25 mouse cellular contexts compared by ENCODE assay signal in genomic region chr2:140255595-140256141, GRCm38 (mm10).
"Had no signal": no experiment of that assay in that cellular context is flagged by ENCODE, and none has a peak within 500 bp of the region (broad histone marks: within the 10 kb centered on the region; RNA-seq: fewer than 3 reads in every experiment).

No protein-coding gene starts in this region.

- H3K9me3 ChIP-seq: heart, embryonic 10.5 days; heart, embryonic 12.5 days; hindbrain, embryonic 13.5 days; hindbrain, embryonic 15.5 days; kidney, embryonic 15.5 days; limb, embryonic 13.5 days; limb, embryonic 15.5 days; liver, embryonic 12.5 days had no signal

- H3K9ac ChIP-seq: heart, embryonic 12.5 days; hindbrain, embryonic 13.5 days; hindbrain, embryonic 15.5 days; kidney, embryonic 15.5 days; limb, embryonic 13.5 days; limb, embryonic 15.5 days; liver, embryonic 12.5 days; liver, embryonic 14.5 days had no signal

- H3K27ac ChIP-seq: heart, embryonic 10.5 days; hindbrain, embryonic 13.5 days; hindbrain, embryonic 15.5 days; hindbrain, postnatal 0 days; kidney, embryonic 15.5 days; kidney, postnatal 0 days; limb, embryonic 13.5 days; limb, embryonic 15.5 days; liver, embryonic 12.5 days; liver, embryonic 14.5 days had no signal

- H3K4me1 ChIP-seq: heart, embryonic 12.5 days; hindbrain, embryonic 15.5 days; kidney, embryonic 15.5 days; limb, embryonic 13.5 days; limb, embryonic 15.5 days; liver, embryonic 12.5 days had no signal

- DNase-seq: gastrocnemius, postnatal 10 days; gastrocnemius, postnatal 25 days; heart, adult 18-20 months; heart, postnatal 14 days; heart, postnatal 36 days; kidney, adult 11 months; kidney, adult 2 months; kidney, adult 9 months; kidney, postnatal 14 days; kidney, postnatal 36 days; layer of hippocampus, adult 9-11 months; layer of hippocampus, postnatal 36 days; left cerebral cortex, postnatal 4 days had no signal

- H3K4me3 ChIP-seq: heart, embryonic 10.5 days; heart, embryonic 12.5 days; hindbrain, embryonic 13.5 days; hindbrain, embryonic 15.5 days; kidney, embryonic 15.5 days; limb, embryonic 13.5 days; limb, embryonic 15.5 days; liver, embryonic 12.5 days had no signal

- H3K36me3 ChIP-seq: heart, embryonic 10.5 days; heart, embryonic 12.5 days; hindbrain, embryonic 13.5 days; hindbrain, embryonic 15.5 days; kidney, embryonic 15.5 days; limb, embryonic 13.5 days; limb, embryonic 15.5 days; liver, embryonic 12.5 days had no signal

- H3K27me3 ChIP-seq: heart, embryonic 12.5 days; hindbrain, embryonic 13.5 days; hindbrain, embryonic 15.5 days; kidney, embryonic 15.5 days; limb, embryonic 13.5 days; limb, embryonic 15.5 days; liver, embryonic 12.5 days had no signal

- ATAC-seq: hindbrain, postnatal 0 days; intestine, embryonic 16.5 days; liver, embryonic 12.5 days had no signal

- H3K4me2 ChIP-seq: heart, embryonic 12.5 days; hindbrain, embryonic 13.5 days; hindbrain, embryonic 15.5 days; kidney, embryonic 15.5 days; limb, embryonic 13.5 days; limb, embryonic 15.5 days; liver, embryonic 12.5 days had no signal
